8 mouse cellular contexts compared by ENCODE assay signal in the genomic region with DNA sequence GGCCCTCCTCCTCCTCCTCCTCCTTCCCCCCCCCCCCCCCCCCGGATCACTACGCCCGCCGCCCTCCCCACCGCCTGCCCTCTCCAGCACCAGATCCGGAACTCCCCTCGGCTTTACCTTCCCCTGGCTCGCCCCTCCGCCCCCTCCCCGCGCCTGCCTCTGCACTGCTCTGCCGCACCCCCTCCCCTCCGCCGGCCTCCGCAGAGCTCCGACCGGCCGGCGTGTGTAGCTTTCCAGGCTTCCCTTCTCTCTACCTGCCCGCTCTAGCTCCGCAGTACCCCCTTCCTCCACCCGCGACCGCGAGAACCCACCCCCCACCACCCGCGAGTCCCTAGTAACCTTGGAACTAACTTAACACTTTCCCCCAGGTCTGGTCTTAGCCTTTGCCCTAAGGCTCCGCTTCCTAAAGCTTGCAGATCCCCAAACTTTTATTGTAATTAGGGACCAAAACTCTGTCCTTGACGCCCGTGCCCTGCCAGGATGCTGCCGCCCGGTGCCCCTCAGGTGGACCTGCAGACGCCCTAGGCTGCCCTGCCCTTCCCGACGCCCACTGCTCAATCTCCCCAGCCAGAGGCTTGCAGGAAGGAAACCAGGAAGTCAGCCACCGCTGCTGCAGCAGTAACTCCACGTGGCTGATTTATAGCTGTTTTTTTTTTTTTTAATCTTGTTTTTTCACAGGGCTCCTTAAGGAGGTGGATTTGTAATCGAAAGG. TPM values are rescaled to one million over a fixed set of nuclear protein-coding genes. Genes with fewer than 3 reads are reported as not detected.
DNase-seq lines count a peak whose midpoint lies in the region; ATAC-seq lines count a peak whose summit lies in the region.

No protein-coding gene starts in this region.

- H3K9me3 ChIP-seq in heart, embryonic 13.5 days: no peaks in the 10 kb centered on the region
- H3K9me3 ChIP-seq in kidney, embryonic 16.5 days (ENCODE audit: low read length): no peaks in the 10 kb centered on the region

- peaks cover 10% of the 10 kb centered on the region for H3K4me1 ChIP-seq in heart, embryonic 13.5 days
- H3K4me1 ChIP-seq in kidney, embryonic 16.5 days (ENCODE audit: insufficient read depth, low read length): peaks cover 24% of the 10 kb centered on the region

- H3K27me3 ChIP-seq in heart, embryonic 13.5 days (replicated peaks): peaks cover 9% of the 10 kb centered on the region; the same call in 1 of the 2 replicates
- no peaks in the 10 kb centered on the region for H3K27me3 ChIP-seq in kidney, embryonic 16.5 days (ENCODE audit: insufficient read depth, low read length)

- peak overlapping the region; percentile 92 for H3K4me3 ChIP-seq in heart, embryonic 13.5 days
- peak overlapping the region; percentile 89 for H3K4me3 ChIP-seq in kidney, embryonic 16.5 days (ENCODE audit: low read length)

- peak overlapping the region; percentile 93 for H3K9ac ChIP-seq in heart, embryonic 13.5 days
- peak overlapping the region; percentile 90 for H3K9ac ChIP-seq in kidney, embryonic 16.5 days (replicated peaks; ENCODE audit: low read length)

- H3K4me2 ChIP-seq in heart, embryonic 13.5 days: peak overlapping the region; percentile 94
- H3K4me2 ChIP-seq in kidney, embryonic 16.5 days (replicated peaks; ENCODE audit: low read depth, low read length): peak overlapping the region; percentile 89

- ATAC-seq in CD4-positive, CD25-positive, alpha-beta regulatory T cell, adult 4 months: peak; percentile 38
- peak; percentile 48; the same call in 1 of the 2 replicates for ATAC-seq in heart, embryonic 13.5 days (ENCODE audit: extremely low read depth, insufficient number of reproducible peaks, low FRiP score, low TSS enrichment)
- ATAC-seq in kidney, embryonic 16.5 days (ENCODE audit: low FRiP score, low TSS enrichment): peak; percentile 69

- peak; percentile 46 to 48 for DNase-seq in adrenal gland, adult 18-20 months (ENCODE audit: low spot score in 2 of 2)
- peak; percentile 80 for DNase-seq in embryo, embryonic 9.5 days (ENCODE audit: extremely low spot score)
- peak; percentile 39 for DNase-seq in lung, postnatal 14 days
- peak; percentile 48 for DNase-seq in ovary, postnatal 36 days (ENCODE audit: low spot score)
- peak; percentile 82 for DNase-seq in thymus, postnatal 4 days

- WGBS in heart, embryonic 13.5 days: 2% methylated on average over 22 of the region's 38 CpGs
- under 1% methylated on average over 20 of the region's 38 CpGs for WGBS in kidney, embryonic 16.5 days

- peak overlapping the region; percentile 94; the same call in 1 of the 2 replicates for H3K27ac ChIP-seq in heart, embryonic 13.5 days (replicated peaks)
- H3K27ac ChIP-seq in kidney, embryonic 16.5 days (ENCODE audit: low read length): peak overlapping the region; percentile 98

- no peaks in the 10 kb centered on the region for H3K36me3 ChIP-seq in heart, embryonic 13.5 days
- no peaks in the 10 kb centered on the region for H3K36me3 ChIP-seq in kidney, embryonic 16.5 days (ENCODE audit: insufficient read depth, low read length)

RNA-seq across cellular contexts. Expression of a gene that starts 0.4 kb away (rescaled TPM):
- polyA plus RNA-seq in CD4-positive, CD25-positive, alpha-beta regulatory T cell, adult 4 months (2017; shearing (Covaris generic)): 10 to 100 TPM; 29.7 to 36.7 TPM
- total RNA-seq in adrenal gland, adult 18-20 months (2021): 10 to 100 TPM in 1 of 2 experiments, 1 to 10 TPM in 1; 5.0 to 10.3 TPM
- 5.7 and 5.9 TPM in 2 replicates for polyA plus RNA-seq in heart, embryonic 13.5 days (2015; fragmentation: Nextera tagmentation; extraction: Ambion mirVana)
- 22.4 and 23.7 TPM in 2 replicates for polyA plus RNA-seq in kidney, embryonic 16.5 days (2015; fragmentation: Nextera tagmentation; extraction: Ambion mirVana)

Comparison
In these comparisons a context has a peak if more than half of its experiments do, and no peak if none do; other contexts are left out.
1. Peak in every context shown above with its lines: DNase-seq, ATAC-seq, H3K4me3 ChIP-seq and H3K27ac ChIP-seq.